Mouse (Mus musculus): Measurements from ENCODE around the gene Filip1l. TPM values are rescaled to one million over a fixed set of nuclear protein-coding genes. Genes with fewer than 3 reads are reported as not detected.

Filip1l gene
- polyA plus RNA-seq, 1 experiment from 2014 or later: 9.8 TPM

DNA sequence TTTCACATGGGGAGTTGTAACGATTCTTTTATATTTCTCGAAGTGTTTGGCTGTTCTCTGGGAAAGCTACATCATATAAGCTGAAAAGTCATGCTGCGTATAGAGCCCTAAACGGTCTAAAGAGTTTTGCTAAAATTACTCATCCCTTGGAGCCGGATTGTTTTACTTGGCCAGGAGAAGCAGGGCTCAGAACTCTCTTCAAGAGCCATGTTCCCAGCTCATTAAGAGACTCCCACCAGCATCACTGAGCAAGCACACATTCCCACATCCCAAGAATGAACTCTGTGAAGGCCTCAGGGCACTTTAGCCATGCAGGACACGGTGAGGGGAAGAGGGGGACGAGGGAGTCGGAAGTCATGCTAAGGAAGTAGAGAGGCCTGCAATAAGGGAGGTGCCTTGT lies 23.9 kb upstream of the Filip1l start:
- no peak overlapping the region for H3K4me3 ChIP-seq
- no peaks in the 10 kb centered on the region for H3K27me3 ChIP-seq
- no peaks in the 10 kb centered on the region for H3K9me3 ChIP-seq (replicated peaks)
- no peak for ATAC-seq (ENCODE audit: low FRiP score)
- no peak overlapping the region for H3K27ac ChIP-seq
- 81% methylated on average over 8 of the region's 8 CpGs for WGBS
- H3K4me2 ChIP-seq (replicated peaks): no peak overlapping the region
- H3K9ac ChIP-seq: no peak overlapping the region
- H3K36me3 ChIP-seq: no peaks in the 10 kb centered on the region
- no peaks in the 10 kb centered on the region for H3K4me1 ChIP-seq

DNA sequence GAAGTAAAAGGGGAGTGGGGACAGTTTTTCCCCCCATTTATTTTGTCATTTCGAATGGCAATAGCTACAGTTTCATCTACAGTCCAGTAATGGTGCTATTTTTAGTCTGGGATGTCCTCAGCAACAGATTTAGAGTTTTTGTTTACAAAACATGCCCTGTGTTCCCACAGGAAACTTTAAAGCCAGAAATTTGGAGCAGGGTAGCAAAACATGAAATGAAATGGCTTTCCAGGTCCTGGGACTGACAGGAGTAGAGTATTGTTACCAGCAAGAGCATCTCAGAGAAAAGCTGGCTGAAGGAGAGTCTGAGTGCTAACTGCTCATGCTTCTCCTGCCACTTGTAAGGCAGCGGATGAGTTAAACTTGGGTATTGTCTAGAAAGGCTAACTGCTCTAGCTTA lies 22.8 kb upstream of the Filip1l start:
- WGBS: 85% methylated on average over 2 of the region's 2 CpGs

DNA sequence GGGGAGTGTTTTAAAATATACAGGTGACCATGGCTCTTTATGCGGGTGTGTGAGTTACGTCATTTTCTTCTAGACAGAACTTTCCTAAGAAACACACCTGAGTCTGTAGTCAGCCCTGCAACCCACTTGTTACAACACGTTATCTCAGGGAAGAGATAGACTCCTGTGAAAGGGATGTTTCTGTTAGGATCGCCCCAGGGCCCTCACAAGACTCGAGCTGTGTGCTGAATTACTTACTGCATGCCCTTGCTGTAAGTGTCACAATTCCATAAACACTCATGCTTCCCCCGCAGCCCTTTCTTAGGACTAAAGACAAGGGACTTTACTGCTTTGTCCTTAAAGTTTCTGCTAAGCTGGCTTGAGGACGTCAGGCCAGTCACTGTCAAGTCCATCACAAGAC lies 20.6 kb upstream of the Filip1l start:
- H3K4me1 ChIP-seq: no peaks in the 10 kb centered on the region
- H3K36me3 ChIP-seq: no peaks in the 10 kb centered on the region
- no peaks in the 10 kb centered on the region for H3K27me3 ChIP-seq
- H3K9ac ChIP-seq: no peak overlapping the region
- H3K4me3 ChIP-seq: no peak overlapping the region
- no peaks in the 10 kb centered on the region for H3K9me3 ChIP-seq (replicated peaks)
- ATAC-seq (ENCODE audit: low FRiP score): no peak
- 82% methylated on average over 7 of the region's 7 CpGs for WGBS
- no peak overlapping the region for H3K4me2 ChIP-seq (replicated peaks)
- H3K27ac ChIP-seq: no peak overlapping the region

More for the DNA sequence above, 22.8 kb upstream of the Filip1l start:
- ATAC-seq (ENCODE audit: low FRiP score): no peak
- Histone ChIP-seq H3K9ac (no peak overlapping the region), H3K27ac (no peak overlapping the region), H3K9me3 (replicated peaks) (no peaks in the 10 kb centered on the region), H3K27me3 (no peaks in the 10 kb centered on the region), H3K4me2 (replicated peaks) (no peak overlapping the region), H3K36me3 (no peaks in the 10 kb centered on the region), H3K4me3 (no peak overlapping the region), H3K4me1 (no peaks in the 10 kb centered on the region)

DNA sequence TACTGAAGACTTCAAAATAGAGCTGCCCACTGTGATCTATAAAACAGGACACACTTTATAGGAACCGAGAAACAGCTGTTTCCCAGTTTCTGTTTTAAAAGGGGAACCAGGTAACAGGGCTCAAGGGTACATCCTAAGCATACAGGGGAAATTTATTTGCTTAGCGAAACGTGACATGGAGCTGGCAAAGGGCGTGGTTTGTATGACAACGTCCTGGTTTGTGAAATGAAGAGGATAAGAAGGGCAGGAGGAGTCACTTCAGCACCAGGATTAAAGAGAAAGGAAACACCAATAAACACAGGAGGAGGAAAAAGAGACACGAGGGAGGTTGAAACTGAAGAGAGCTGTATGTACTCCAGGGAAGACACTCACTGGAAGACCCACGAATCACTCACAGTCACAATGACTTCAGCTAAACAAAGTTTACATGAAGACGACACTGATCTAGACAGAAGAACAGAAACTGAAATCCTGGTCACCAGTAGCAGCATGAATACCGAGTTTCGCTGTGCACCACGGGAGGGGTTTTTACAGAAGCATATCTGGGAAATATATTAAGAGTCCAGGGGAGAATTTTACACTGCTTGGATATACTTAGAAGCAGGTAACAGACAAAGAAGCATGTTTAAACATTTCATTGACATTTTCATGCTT lies 16.0 kb upstream of the Filip1l start:
- Histone ChIP-seq H3K36me3 (no peaks in the 10 kb centered on the region), H3K4me1 (peaks cover 3% of the 10 kb centered on the region; the same call in 1 of the 2 replicates), H3K9ac (no peak overlapping the region), H3K4me2 (replicated peaks) (no peak overlapping the region), H3K27me3 (no peaks in the 10 kb centered on the region), H3K4me3 (no peak overlapping the region), H3K27ac (no peak overlapping the region), H3K9me3 (replicated peaks) (no peaks in the 10 kb centered on the region)
- no peak for ATAC-seq (ENCODE audit: low FRiP score)
- WGBS: 80% methylated on average over 11 of the region's 11 CpGs

DNA sequence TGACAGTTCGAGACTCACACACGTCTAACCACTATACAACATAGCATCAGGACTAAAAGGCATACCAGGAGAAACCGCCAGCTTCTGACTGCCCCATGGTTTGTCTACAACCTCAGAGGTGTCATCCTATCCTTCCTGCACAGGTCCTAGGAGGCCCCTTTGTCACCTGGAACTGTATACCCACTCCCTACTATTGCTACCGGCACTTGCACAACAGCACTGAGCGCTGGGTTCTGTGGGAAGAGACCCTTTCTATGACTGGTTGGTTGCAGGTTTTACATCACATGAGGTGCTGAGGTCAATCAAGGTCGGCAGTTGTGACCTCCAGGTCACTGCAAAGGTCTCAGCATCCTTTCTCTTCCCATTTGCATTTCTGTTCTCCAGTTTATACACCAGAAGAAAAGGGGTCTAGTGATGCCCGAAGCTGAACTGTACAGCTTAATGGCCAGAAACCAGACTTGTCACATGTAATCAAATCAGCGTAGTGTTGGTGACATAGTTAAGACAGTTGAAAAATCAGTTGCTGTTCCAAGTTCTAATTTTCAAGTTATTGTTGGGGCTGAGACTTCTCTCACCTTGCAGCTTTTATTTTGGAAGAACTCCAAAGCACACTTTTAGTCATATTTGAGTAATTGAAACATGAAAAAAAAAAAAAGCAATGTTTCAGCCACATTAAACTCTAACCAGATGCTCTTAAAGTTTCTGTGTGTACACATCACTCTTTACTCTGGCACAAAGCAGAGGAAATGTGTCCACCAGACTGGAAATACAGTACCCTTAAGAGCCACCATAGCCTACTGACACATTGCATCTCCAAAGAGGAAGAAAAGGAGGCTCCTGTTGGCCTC lies 12.9 kb upstream of the Filip1l start:
- 85% methylated on average over 8 of the region's 8 CpGs for WGBS
- Histone ChIP-seq H3K27ac (no peak overlapping the region), H3K27me3 (no peaks in the 10 kb centered on the region), H3K4me1 (peaks cover 3% of the 10 kb centered on the region; the same call in 1 of the 2 replicates), H3K4me2 (replicated peaks) (no peak overlapping the region), H3K9ac (no peak overlapping the region), H3K36me3 (no peaks in the 10 kb centered on the region), H3K4me3 (no peak overlapping the region), H3K9me3 (replicated peaks) (no peaks in the 10 kb centered on the region)
- no peak for ATAC-seq (ENCODE audit: low FRiP score)

DNA sequence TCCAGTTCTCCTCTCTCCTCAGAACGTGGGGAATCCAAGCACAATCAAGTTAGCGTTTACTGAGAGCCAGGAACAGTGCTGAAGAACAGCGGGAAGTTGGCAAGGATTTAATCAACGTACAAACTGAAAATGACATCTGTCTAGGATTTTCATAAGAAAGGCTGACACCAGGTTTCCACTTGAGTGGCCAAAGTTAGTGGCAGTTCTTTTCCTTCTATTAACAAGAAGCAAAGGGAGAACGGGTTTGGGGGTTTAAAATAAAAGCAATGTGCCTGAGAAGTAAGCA lies 12.3 kb upstream of the Filip1l start:
- 58% methylated on average over 5 of the region's 5 CpGs for WGBS

DNA sequence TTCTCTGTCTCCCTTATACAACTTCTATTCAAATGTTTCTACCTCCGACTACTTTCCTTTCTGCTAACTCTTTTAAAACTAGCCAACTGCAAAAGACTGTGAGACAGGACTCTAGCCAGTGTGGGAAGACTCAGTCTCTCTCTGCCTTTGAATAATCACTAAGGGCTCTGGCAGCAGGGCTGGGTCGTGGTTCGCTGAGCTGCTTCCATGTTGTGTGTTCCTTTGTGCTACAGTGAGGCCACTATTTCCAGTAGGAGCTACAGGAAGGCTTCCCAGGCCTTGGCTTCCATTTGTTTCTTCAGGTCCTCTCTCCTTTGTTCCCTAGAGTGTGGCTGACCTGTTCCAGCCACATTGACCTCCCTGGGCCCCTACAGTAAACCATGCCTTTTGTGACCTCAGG lies 6.6 kb upstream of the Filip1l start:
- no peaks in the 10 kb centered on the region for H3K9me3 ChIP-seq (replicated peaks)
- no peak overlapping the region for H3K4me3 ChIP-seq
- 65% methylated on average over 3 of the region's 3 CpGs for WGBS
- H3K9ac ChIP-seq: no peak overlapping the region
- no peak for ATAC-seq (ENCODE audit: low FRiP score)
- H3K36me3 ChIP-seq: no peaks in the 10 kb centered on the region
- no peaks in the 10 kb centered on the region for H3K27me3 ChIP-seq
- no peak overlapping the region for H3K4me2 ChIP-seq (replicated peaks)
- no peaks in the 10 kb centered on the region for H3K4me1 ChIP-seq
- no peak overlapping the region for H3K27ac ChIP-seq

More for the DNA sequence above, 12.3 kb upstream of the Filip1l start:
- H3K4me2 ChIP-seq (replicated peaks): no peak overlapping the region
- H3K9ac ChIP-seq: no peak overlapping the region
- H3K27me3 ChIP-seq: no peaks in the 10 kb centered on the region
- peaks cover 3% of the 10 kb centered on the region; the same call in 1 of the 2 replicates for H3K4me1 ChIP-seq
- no peaks in the 10 kb centered on the region for H3K9me3 ChIP-seq (replicated peaks)
- no peak overlapping the region for H3K27ac ChIP-seq
- no peaks in the 10 kb centered on the region for H3K36me3 ChIP-seq
- no peak overlapping the region for H3K4me3 ChIP-seq
- no peak for ATAC-seq (ENCODE audit: low FRiP score)

DNA sequence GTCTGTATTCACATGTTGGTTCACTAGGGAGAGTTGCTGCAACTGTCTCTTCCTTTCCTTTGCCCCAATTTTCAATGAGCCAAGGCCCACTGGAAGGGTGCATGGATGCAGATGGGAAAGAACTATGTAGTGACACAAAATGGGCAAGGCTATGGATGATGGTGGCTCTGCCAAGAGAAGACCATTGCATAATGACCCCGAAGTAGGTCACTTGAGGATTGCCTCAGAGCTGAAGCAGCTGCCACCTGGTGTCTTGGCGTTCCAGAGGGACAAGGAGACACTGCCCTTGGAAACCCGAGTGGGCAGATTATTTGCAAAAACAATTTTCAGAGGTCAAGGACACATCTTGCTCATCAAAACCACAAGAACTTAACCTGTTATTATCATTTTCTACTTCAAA lies 3.9 kb upstream of the Filip1l start:
- WGBS: 81% methylated on average over 3 of the region's 3 CpGs
- H3K4me2 ChIP-seq (replicated peaks): no peak overlapping the region
- H3K9ac ChIP-seq: no peak overlapping the region
- H3K27ac ChIP-seq: no peak overlapping the region
- H3K27me3 ChIP-seq: no peaks in the 10 kb centered on the region
- H3K36me3 ChIP-seq: no peaks in the 10 kb centered on the region
- H3K4me3 ChIP-seq: no peak overlapping the region
- no peaks in the 10 kb centered on the region for H3K9me3 ChIP-seq (replicated peaks)
- H3K4me1 ChIP-seq: peaks cover 6% of the 10 kb centered on the region; the same call in 1 of the 2 replicates
- ATAC-seq (ENCODE audit: low FRiP score): no peak

DNA sequence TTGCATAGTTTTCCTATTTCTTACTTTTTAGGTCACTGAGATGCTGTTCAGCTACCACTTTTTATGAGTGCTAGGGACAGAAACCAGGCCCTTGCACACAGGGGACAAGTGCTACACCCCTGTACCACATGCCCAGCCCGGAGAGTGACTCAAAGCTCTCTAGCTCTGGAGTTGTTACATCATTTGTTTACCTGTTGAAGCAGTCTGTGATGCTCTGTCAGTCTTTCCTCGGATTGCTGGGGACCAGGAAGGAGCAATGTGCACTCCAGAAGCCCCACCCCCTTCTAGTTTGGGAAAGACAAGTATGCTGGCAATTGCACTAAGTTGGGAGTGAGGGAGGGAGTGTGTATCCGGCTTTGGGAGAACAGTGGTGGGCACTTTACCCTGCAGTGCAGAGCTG lies 3.2 kb upstream of the Filip1l start:
- no peak for ATAC-seq (ENCODE audit: low FRiP score)
- no peak overlapping the region for H3K9ac ChIP-seq
- H3K36me3 ChIP-seq: no peaks in the 10 kb centered on the region
- no peak overlapping the region for H3K4me3 ChIP-seq
- no peak overlapping the region for H3K4me2 ChIP-seq (replicated peaks)
- H3K9me3 ChIP-seq (replicated peaks): no peaks in the 10 kb centered on the region
- H3K4me1 ChIP-seq: peaks cover 6% of the 10 kb centered on the region; the same call in 1 of the 2 replicates
- H3K27ac ChIP-seq: no peak overlapping the region
- WGBS: 65% methylated on average over 3 of the region's 3 CpGs
- no peaks in the 10 kb centered on the region for H3K27me3 ChIP-seq

DNA sequence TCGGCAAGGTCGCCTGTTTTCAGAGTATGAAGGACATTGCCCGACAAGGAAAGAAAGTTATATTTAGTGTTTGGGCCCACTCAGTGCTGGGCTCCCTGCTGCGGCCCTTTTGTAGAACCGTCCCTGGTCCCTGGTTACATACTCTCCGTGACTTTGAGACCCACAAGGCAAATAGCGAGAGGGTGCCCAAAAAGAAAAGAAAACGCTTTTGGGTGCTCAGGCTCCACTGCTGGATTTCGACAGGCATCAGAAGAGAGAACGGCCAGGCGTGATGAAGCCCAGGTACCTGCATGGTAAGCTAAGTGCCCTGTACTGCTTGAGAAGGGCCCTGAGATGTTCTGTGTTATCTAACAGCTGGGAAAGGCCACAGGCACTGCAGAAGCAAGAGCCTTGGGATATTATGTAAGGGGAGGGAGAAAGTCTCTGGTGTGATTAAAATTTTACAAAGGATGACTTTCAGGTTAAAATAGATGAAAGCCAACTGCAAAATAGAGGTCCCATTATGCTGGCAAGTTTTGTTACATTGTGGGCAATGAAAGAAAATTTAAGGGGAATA lies 351 bp downstream of the Filip1l start:
- no peak overlapping the region for H3K4me2 ChIP-seq (replicated peaks)
- H3K4me1 ChIP-seq: peaks cover 6% of the 10 kb centered on the region; the same call in 1 of the 2 replicates
- no peaks in the 10 kb centered on the region for H3K27me3 ChIP-seq
- H3K36me3 ChIP-seq: no peaks in the 10 kb centered on the region
- H3K27ac ChIP-seq: no peak overlapping the region
- WGBS: 80% methylated on average over 11 of the region's 11 CpGs
- no peak overlapping the region for H3K9ac ChIP-seq
- no peaks in the 10 kb centered on the region for H3K9me3 ChIP-seq (replicated peaks)
- no peak overlapping the region for H3K4me3 ChIP-seq
- no peak for ATAC-seq (ENCODE audit: low FRiP score)

DNA sequence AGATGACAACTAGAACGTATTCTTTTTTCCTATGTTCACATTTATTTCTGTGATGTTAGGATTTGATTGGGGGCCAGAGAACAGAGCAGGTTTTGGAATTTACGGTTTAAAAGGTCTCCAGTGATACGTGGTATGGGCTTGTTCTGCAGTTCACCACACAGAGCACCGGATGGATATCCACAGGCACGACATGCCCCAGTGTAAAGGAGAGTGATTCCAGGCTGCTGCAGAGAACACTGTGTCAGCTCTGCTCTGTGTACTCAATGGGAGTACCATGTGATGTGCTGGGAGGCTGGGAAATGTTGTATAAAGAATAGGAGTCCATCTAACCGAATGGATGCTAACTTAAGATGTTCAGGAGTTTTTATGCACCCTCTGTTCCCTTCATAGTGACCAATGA lies 1.0 kb downstream of the Filip1l start:
- H3K9me3 ChIP-seq (replicated peaks): no peaks in the 10 kb centered on the region
- H3K9ac ChIP-seq: no peak overlapping the region
- ATAC-seq (ENCODE audit: low FRiP score): no peak
- no peaks in the 10 kb centered on the region for H3K27me3 ChIP-seq
- WGBS: 83% methylated on average over 6 of the region's 6 CpGs
- no peak overlapping the region for H3K27ac ChIP-seq
- no peak overlapping the region for H3K4me2 ChIP-seq (replicated peaks)
- H3K4me3 ChIP-seq: no peak overlapping the region
- H3K4me1 ChIP-seq: peaks cover 6% of the 10 kb centered on the region; the same call in 1 of the 2 replicates
- no peaks in the 10 kb centered on the region for H3K36me3 ChIP-seq

DNA sequence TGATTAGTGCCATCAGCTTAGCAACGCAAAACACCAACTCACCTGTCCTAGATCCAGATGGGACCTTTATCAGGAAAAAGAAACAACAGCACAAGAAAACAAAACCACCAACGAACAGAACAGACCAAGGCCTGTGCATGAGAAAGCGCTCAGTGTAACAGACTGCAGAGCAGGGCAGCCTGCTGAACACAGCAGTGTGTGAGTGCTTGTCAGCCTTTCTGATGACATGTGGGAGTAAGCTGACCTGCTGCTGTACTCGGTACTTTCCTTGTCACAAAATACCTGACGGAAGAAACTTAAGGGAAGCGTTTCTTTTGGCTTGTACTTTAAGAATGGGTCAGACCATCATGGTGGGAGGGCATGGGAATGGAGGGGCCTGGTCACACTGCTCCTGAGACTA lies 3.6 kb downstream of the Filip1l start:
- H3K27me3 ChIP-seq: no peaks in the 10 kb centered on the region
- no peaks in the 10 kb centered on the region for H3K9me3 ChIP-seq (replicated peaks)
- no peak overlapping the region for H3K4me3 ChIP-seq
- peaks cover 6% of the 10 kb centered on the region; the same call in 1 of the 2 replicates for H3K4me1 ChIP-seq
- WGBS: 70% methylated on average over 6 of the region's 6 CpGs
- H3K9ac ChIP-seq: no peak overlapping the region
- no peak for ATAC-seq (ENCODE audit: low FRiP score)
- no peaks in the 10 kb centered on the region for H3K36me3 ChIP-seq
- no peak overlapping the region for H3K27ac ChIP-seq
- H3K4me2 ChIP-seq (replicated peaks): no peak overlapping the region

All from hindbrain, embryonic 12.5 days (tissue).